Mouse (Mus musculus) liver, postnatal 0 days (tissue): ENCODE results near the gene Gm16181.

ENCODE experiments used
- CTCF ChIP-seq: sonication (generic); IDR thresholded peaks from 2 replicates; pipeline ENCODE4 v1.5.1; 2016; ENCODE audit warnings: antibody characterized with exemption, low read depth
- EP300 ChIP-seq: IDR thresholded peaks from 2 replicates; pipeline ENCODE4 v1.6.1; 2016; ENCODE audit warnings: antibody characterized with exemption, low read depth, mild to moderate bottlenecking

DNA sequence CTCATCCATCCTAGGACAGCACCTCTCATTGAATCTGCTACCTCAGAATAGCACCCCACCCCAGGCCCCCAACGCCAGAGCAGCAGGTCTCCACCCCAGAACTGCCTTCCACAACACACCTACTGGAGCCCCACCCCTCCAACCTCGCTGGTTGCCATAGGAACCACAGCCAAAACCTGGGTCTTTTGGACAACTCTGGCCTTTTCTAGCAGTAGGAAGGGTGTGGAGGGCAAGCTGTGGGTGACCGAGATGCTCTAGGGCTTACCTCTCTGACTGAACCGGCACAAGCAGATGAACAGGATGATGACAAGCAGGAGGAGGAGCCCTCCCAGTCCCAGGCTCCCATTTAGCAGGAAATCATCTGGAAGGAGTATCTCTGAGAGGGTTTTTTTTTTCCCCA lies 34.0 kb upstream of the Gm16181 start:
- no peak for TF ChIP-seq CTCF
- TF ChIP-seq EP300, result no peak
